Mouse (Mus musculus): Measurements from ENCODE around the gene Commd7. TPM values are rescaled to one million over a fixed set of nuclear protein-coding genes. Genes with fewer than 3 reads are reported as not detected.

Gene Commd7
- total RNA-seq, 1 experiment from 2014 or later, result 37.0 TPM

GRCm38 (mm10) chr2:153638977-153639680 lies 6.5 kb upstream of the Commd7 start:
- ATAC-seq (replicated peaks in 1 of 2; ENCODE audit: insufficient read depth in 1 of 2, low FRiP score in 2 of 2, low TSS enrichment in 1 of 2, low read depth in 1 of 2, poor library complexity in 2 of 2, severe bottlenecking in 2 of 2), result peak; percentile 58 to 73

DNA sequence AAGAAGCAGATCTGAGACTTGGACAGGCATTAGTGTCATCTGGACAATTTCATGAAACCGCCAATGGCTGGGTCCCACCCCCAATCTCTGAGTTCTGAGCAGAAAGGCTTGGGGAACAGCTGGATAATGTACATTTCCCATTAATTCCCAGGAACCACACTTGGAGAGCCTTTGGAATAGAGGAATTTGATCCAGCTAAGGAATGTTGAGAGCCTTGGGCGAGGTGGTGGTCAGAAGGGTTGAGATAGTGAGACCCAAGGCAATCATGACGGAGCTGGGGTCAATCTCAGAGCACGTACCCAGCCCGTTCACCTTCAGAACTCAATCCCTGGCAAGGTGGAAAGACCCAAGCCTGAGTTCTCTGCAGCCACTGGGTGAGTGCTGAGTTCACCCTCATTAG lies 678 bp upstream of the Commd7 start:
- no peak for ATAC-seq (replicated peaks in 1 of 2; ENCODE audit: insufficient read depth in 1 of 2, low FRiP score in 2 of 2, low TSS enrichment in 1 of 2, low read depth in 1 of 2, poor library complexity in 2 of 2, severe bottlenecking in 2 of 2)

GRCm38 (mm10) chr2:153632871-153633226 lies 268 bp upstream of the Commd7 start:
- no peak; a peak in 1 of 4 replicates for ATAC-seq (replicated peaks in 1 of 2; ENCODE audit: insufficient read depth in 1 of 2, low FRiP score in 2 of 2, low TSS enrichment in 1 of 2, low read depth in 1 of 2, poor library complexity in 2 of 2, severe bottlenecking in 2 of 2)

- no peak for ATAC-seq (replicated peaks in 1 of 2; ENCODE audit: insufficient read depth in 1 of 2, low FRiP score in 2 of 2, low TSS enrichment in 1 of 2, low read depth in 1 of 2, poor library complexity in 2 of 2, severe bottlenecking in 2 of 2)
These were observed 1.6 kb downstream of the Commd7 start for GRCm38 (mm10) chr2:153630950-153631349.

GRCm38 (mm10) chr2:153622449-153622848 lies 10.1 kb downstream of the Commd7 start:
- no peak for ATAC-seq (replicated peaks in 1 of 2; ENCODE audit: insufficient read depth in 1 of 2, low FRiP score in 2 of 2, low TSS enrichment in 1 of 2, low read depth in 1 of 2, poor library complexity in 2 of 2, severe bottlenecking in 2 of 2)

- ATAC-seq (replicated peaks in 1 of 2; ENCODE audit: insufficient read depth in 1 of 2, low FRiP score in 2 of 2, low TSS enrichment in 1 of 2, low read depth in 1 of 2, poor library complexity in 2 of 2, severe bottlenecking in 2 of 2), result peak in 1 of 2 experiments; percentile 42; a peak in 1 of 4 replicates
These were observed 13.7 kb downstream of the Commd7 start for GRCm38 (mm10) chr2:153618889-153619288.

- ATAC-seq (replicated peaks in 1 of 2; ENCODE audit: insufficient read depth in 1 of 2, low FRiP score in 2 of 2, low TSS enrichment in 1 of 2, low read depth in 1 of 2, poor library complexity in 2 of 2, severe bottlenecking in 2 of 2), result peak; percentile 59 to 71
These were observed 14.1 kb downstream of the Commd7 start for GRCm38 (mm10) chr2:153618439-153618838.

GRCm38 (mm10) chr2:153616893-153617292 lies 15.7 kb downstream of the Commd7 start:
- ATAC-seq (replicated peaks in 1 of 2; ENCODE audit: insufficient read depth in 1 of 2, low FRiP score in 2 of 2, low TSS enrichment in 1 of 2, low read depth in 1 of 2, poor library complexity in 2 of 2, severe bottlenecking in 2 of 2), result no peak

- ATAC-seq (replicated peaks in 1 of 2; ENCODE audit: insufficient read depth in 1 of 2, low FRiP score in 2 of 2, low TSS enrichment in 1 of 2, low read depth in 1 of 2, poor library complexity in 2 of 2, severe bottlenecking in 2 of 2), result no peak
These were observed 19.8 kb downstream of the Commd7 start for GRCm38 (mm10) chr2:153612594-153613281.

DNA sequence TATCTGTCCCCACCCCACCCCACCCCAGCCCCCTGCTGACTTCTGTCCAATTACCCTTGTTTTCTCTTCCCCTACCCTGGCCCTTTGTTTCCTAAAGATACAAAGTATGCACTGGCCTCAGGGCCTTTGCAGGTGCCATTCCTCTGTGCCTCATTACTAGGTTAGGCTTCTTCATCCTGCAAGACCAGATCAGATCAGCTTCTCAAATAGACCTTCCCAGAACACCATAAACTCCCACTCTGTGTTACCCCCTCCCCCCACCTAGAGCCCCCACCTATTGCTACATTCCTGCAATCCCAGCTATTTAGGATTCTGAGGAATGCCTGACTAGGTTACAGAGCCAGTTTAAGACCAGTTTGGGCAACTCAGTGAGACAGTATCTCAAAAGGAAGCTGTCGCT lies 20.8 kb downstream of the Commd7 start:
- ATAC-seq (replicated peaks in 1 of 2; ENCODE audit: insufficient read depth in 1 of 2, low FRiP score in 2 of 2, low TSS enrichment in 1 of 2, low read depth in 1 of 2, poor library complexity in 2 of 2, severe bottlenecking in 2 of 2), result no peak

- ATAC-seq (replicated peaks in 1 of 2; ENCODE audit: insufficient read depth in 1 of 2, low FRiP score in 2 of 2, low TSS enrichment in 1 of 2, low read depth in 1 of 2, poor library complexity in 2 of 2, severe bottlenecking in 2 of 2), result no peak
These were observed 21.3 kb downstream of the Commd7 start for GRCm38 (mm10) chr2:153611241-153611630.

GRCm38 (mm10) chr2:153610426-153611240 lies 21.9 kb downstream of the Commd7 start:
- ATAC-seq (replicated peaks in 1 of 2; ENCODE audit: insufficient read depth in 1 of 2, low FRiP score in 2 of 2, low TSS enrichment in 1 of 2, low read depth in 1 of 2, poor library complexity in 2 of 2, severe bottlenecking in 2 of 2), result peak; percentile 65 to 66

- peak; percentile 50 to 65; a peak in 3 of 4 replicates for ATAC-seq (replicated peaks in 1 of 2; ENCODE audit: insufficient read depth in 1 of 2, low FRiP score in 2 of 2, low TSS enrichment in 1 of 2, low read depth in 1 of 2, poor library complexity in 2 of 2, severe bottlenecking in 2 of 2)
These were observed 23.0 kb downstream of the Commd7 start for GRCm38 (mm10) chr2:153609548-153609947.

DNA sequence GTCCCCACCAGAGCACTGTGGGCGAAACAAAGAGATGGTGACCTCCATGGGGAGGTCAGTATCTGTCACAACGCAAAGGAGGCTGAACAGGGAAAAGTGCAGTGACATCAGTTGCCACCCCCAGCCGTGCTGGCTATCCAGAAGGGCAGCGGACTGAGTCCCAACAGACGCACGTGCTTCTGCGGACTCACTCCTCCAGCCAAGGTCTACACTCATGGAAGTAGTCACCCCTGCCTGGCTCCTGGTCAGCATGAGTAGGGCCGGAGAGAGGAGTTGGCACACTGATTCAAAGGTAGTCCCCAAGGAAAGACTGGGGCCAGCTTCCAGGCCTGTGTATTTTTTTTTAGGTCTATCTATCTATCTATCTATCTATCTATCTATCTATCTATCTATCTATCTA lies 23.5 kb downstream of the Commd7 start:
- ATAC-seq (replicated peaks in 1 of 2; ENCODE audit: insufficient read depth in 1 of 2, low FRiP score in 2 of 2, low TSS enrichment in 1 of 2, low read depth in 1 of 2, poor library complexity in 2 of 2, severe bottlenecking in 2 of 2), result no peak

- ATAC-seq (replicated peaks in 1 of 2; ENCODE audit: insufficient read depth in 1 of 2, low FRiP score in 2 of 2, low TSS enrichment in 1 of 2, low read depth in 1 of 2, poor library complexity in 2 of 2, severe bottlenecking in 2 of 2), result peak; percentile 78 to 82
These were observed 24.6 kb downstream of the Commd7 start for GRCm38 (mm10) chr2:153607870-153608515.

GRCm38 (mm10) chr2:153606421-153606820 lies 26.2 kb downstream of the Commd7 start:
- no peak for ATAC-seq (replicated peaks in 1 of 2; ENCODE audit: insufficient read depth in 1 of 2, low FRiP score in 2 of 2, low TSS enrichment in 1 of 2, low read depth in 1 of 2, poor library complexity in 2 of 2, severe bottlenecking in 2 of 2)

GRCm38 (mm10) chr2:153603724-153604123 lies 28.9 kb downstream of the Commd7 start:
- ATAC-seq (replicated peaks in 1 of 2; ENCODE audit: insufficient read depth in 1 of 2, low FRiP score in 2 of 2, low TSS enrichment in 1 of 2, low read depth in 1 of 2, poor library complexity in 2 of 2, severe bottlenecking in 2 of 2), result no peak

All from hematopoietic stem cell, adult 5-6 weeks (primary cell).